Mouse (Mus musculus): ENCODE measurements at regions not wholly inside any gene's neighbourhood (a gene's known extent, or its start where the extent isn't known, plus 50 kb on each side); places are given as distances from the start of the nearest gene placed in this dataset.

- DNase-seq, result no peak
Observed at GRCm38 (mm10) chr4:48889074-48889592, 169.9 kb upstream of the Plppr1 start.

GRCm38 (mm10) chr4:48904551-48904950 is 154.5 kb upstream of the Plppr1 start:
- no peak for DNase-seq

- no peak for DNase-seq
Observed at GRCm38 (mm10) chr4:48905196-48905867, 153.7 kb upstream of the Plppr1 start.

GRCm38 (mm10) chr4:48909161-48909560 is 149.9 kb upstream of the Plppr1 start:
- DNase-seq, result no peak

- DNase-seq, result no peak
Observed at GRCm38 (mm10) chr4:48913301-48913700, 145.8 kb upstream of the Plppr1 start.

- no peak for DNase-seq
Observed at GRCm38 (mm10) chr4:48924576-48925459, 134.3 kb upstream of the Plppr1 start.

- DNase-seq, result no peak
Observed at GRCm38 (mm10) chr4:48938420-48938819, 120.7 kb upstream of the Plppr1 start.

- DNase-seq, result no peak
Observed at GRCm38 (mm10) chr4:48938892-48939291, 120.2 kb upstream of the Plppr1 start.

- DNase-seq, result no peak
Observed at GRCm38 (mm10) chr4:48945266-48945818, 113.7 kb upstream of the Plppr1 start.

- DNase-seq, result no peak
Observed at GRCm38 (mm10) chr4:48952965-48953364, 106.1 kb upstream of the Plppr1 start.

- no peak for DNase-seq
Observed at GRCm38 (mm10) chr4:48975810-48976209, 83.3 kb upstream of the Plppr1 start.

- DNase-seq, result no peak
Observed at GRCm38 (mm10) chr4:48992021-48992420, 67.1 kb upstream of the Plppr1 start.
